Mouse (Mus musculus) ES-E14 (cell line): ENCODE results near the gene Vps11.

ENCODE experiments used
- CHD2 ChIP-seq: IDR thresholded peaks from 2 replicates; pipeline ENCODE4 v1.6.1; 2014; ENCODE audit warnings: mild to moderate bottlenecking, low read depth, low read length, inconsistent platforms
- MAFK ChIP-seq: IDR thresholded peaks from 2 replicates; pipeline ENCODE4 v1.6.1; 2014; ENCODE audit warnings: mild to moderate bottlenecking, low read depth, low read length, inconsistent platforms; ENCODE audit not compliant: insufficient read depth
- ZNF384 ChIP-seq: IDR thresholded peaks from 2 replicates; pipeline ENCODE4 v1.6.1; 2012; ENCODE audit warnings: low read depth, low read length, inconsistent platforms

DNA sequence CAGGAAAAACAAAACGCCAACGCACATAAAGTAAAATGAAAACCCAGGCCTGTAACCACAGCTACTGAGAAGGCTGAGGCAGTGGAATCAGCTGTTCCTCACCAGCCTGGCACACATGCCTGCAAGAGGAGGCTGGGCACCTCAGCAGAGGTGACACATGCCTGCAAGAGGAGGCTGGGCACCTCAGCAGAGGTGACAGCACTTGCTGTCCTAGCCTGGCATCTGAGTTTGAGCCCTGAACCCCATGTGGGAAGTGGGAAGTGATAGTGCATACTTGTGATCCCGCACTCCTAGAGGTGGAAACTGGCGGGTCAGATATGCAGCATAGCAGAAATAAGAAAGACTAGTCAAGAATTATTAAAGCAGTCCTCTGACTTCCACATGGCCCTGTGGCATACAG lies 10.1 kb downstream of the Vps11 start:
- TF ChIP-seq MAFK (no peak), CHD2 (no peak), ZNF384 (no peak)
